Mouse (Mus musculus) midbrain, postnatal 0 days (tissue): ENCODE measurements around the gene Tunar. TPM values are rescaled to one million over a fixed set of nuclear protein-coding genes. Genes with fewer than 3 reads are reported as not detected.

Source experiments
- ATAC-seq: fragments of 200-750 bp; cut with Nextera tagmentation; 2 replicates; pipeline ENCODE4 v1.8.0; 2017; ENCODE audit warnings: moderate number of reproducible peaks, mild to moderate bottlenecking, moderate TSS enrichment, moderate library complexity; ENCODE audit not compliant: low FRiP score
- DNase-seq: peaks from one replicate; pipeline ENCODE4 v3.0.0-alpha.2; 2015; ENCODE audit warnings: low spot score
- H3K27ac ChIP-seq: fragments of 300-500 bp; sonication (generic); 2 replicates; pipeline ENCODE4 v1.5.1; 2014; ENCODE audit warnings: low read depth, mild to moderate bottlenecking, low read length, mixed read lengths
- H3K27me3 ChIP-seq: fragments of 300-500 bp; sonication (generic); 2 replicates; pipeline ENCODE4 v1.6.1; 2014; ENCODE audit warnings: low read length, control low read depth, mixed read lengths; ENCODE audit not compliant: insufficient read depth
- H3K36me3 ChIP-seq: fragments of 300-500 bp; sonication (generic); 2 replicates; pipeline ENCODE4 v1.6.1; 2014; ENCODE audit warnings: low read length, control low read depth, mixed read lengths; ENCODE audit not compliant: insufficient read depth
- H3K4me1 ChIP-seq: fragments of 300-500 bp; sonication (generic); 2 replicates; pipeline ENCODE4 v1.6.1; 2014; ENCODE audit warnings: mild to moderate bottlenecking, control low read depth, antibody characterized with exemption, low read length, mixed read lengths; ENCODE audit not compliant: insufficient read depth
- H3K4me2 ChIP-seq: fragments of 300-500 bp; sonication (generic); 2 replicates; pipeline ENCODE4 v1.6.1; 2014; ENCODE audit warnings: low read depth, mild to moderate bottlenecking, low read length, mixed read lengths; ENCODE audit not compliant: poor library complexity, severe bottlenecking
- H3K4me3 ChIP-seq: fragments of 300-500 bp; sonication (generic); 2 replicates; pipeline ENCODE4 v1.5.1; 2014; ENCODE audit warnings: low read depth, mild to moderate bottlenecking, low read length, moderate library complexity
- H3K9ac ChIP-seq: fragments of 300-500 bp; sonication (generic); replicated peaks from 2 replicates; pipeline ENCODE4 v1.6.1; 2014; ENCODE audit warnings: mild to moderate bottlenecking, low read length, moderate library complexity, mixed read lengths; ENCODE audit not compliant: poor library complexity, severe bottlenecking
- H3K9me3 ChIP-seq: fragments of 300-500 bp; sonication (generic); 2 replicates; pipeline ENCODE4 v1.6.1; 2016; ENCODE audit warnings: low read length, control low read depth
- CTCF ChIP-seq: IDR thresholded peaks from 2 replicates; pipeline ENCODE4 v1.5.1; 2016; ENCODE audit warnings: antibody characterized with exemption, mild to moderate bottlenecking
- WGBS: fragments of 180-500 bp; shearing (Covaris S2); extraction: QIAGEN DNeasy Blood & Tissue Kit; methylation state at CpG from one replicate; pipeline ENCODE4 v1.1.7; 2014; 5-methylcytosine and 5-hydroxymethylcytosine counted together
- polyA plus RNA-seq: library from polyadenylated mRNA; unstranded; fragments of >200 nt; fragmentation: Nextera tagmentation; extraction: Ambion mirVana; gene quantifications from 2 replicates; pipeline ENCODE4 v1.2.1, GENCODE M21; 2015
- total RNA-seq: library from RNA; depleted of rRNA; stranded (reverse); fragments of >200 nt; gene quantifications from 2 replicates; pipeline ENCODE4 v1.2.3, GENCODE M21; 2014

The Tunar gene
- total and polyA plus RNA-seq, 2 experiments from 2014 or later: 22.7 to 34.7 TPM

GRCm38 (mm10) chr12:105336094-105336420 lies 2.4 kb downstream of the Tunar start:
- H3K36me3 ChIP-seq: no peaks in the 10 kb centered on the region
- H3K27ac ChIP-seq: peak overlapping the region; percentile 76
- TF ChIP-seq CTCF: peak; percentile 7; the same call in 1 of the 2 replicates
- peaks cover 15% of the 10 kb centered on the region; the same call in 1 of the 2 replicates for H3K4me1 ChIP-seq
- no peaks in the 10 kb centered on the region for H3K9me3 ChIP-seq
- peak overlapping the region; percentile 74 for H3K9ac ChIP-seq
- peak overlapping the region; percentile 82 for H3K4me3 ChIP-seq
- WGBS: 7% methylated on average over 8 of the region's 8 CpGs
- peak overlapping the region; percentile 82 for H3K4me2 ChIP-seq
- no peaks in the 10 kb centered on the region for H3K27me3 ChIP-seq
- ATAC-seq (no peak; the same call in none of the 2 replicates), DNase-seq (no peak)

GRCm38 (mm10) chr12:105336421-105337289 lies 3.0 kb downstream of the Tunar start:
- Histone ChIP-seq H3K27me3 (no peaks in the 10 kb centered on the region), H3K4me1 (peaks cover 17% of the 10 kb centered on the region; the same call in 1 of the 2 replicates), H3K36me3 (no peaks in the 10 kb centered on the region), H3K4me3 (peak overlapping the region; percentile 82), H3K9me3 (no peaks in the 10 kb centered on the region), H3K27ac (peak overlapping the region; percentile 76), H3K9ac (peak overlapping the region; percentile 74), H3K4me2 (peak overlapping the region; percentile 82)
- DNase-seq (peak; percentile 89), ATAC-seq (peak; percentile 92)
- under 1% methylated on average over 64 of the region's 77 CpGs for WGBS
- TF ChIP-seq CTCF: no peak

- H3K27me3 ChIP-seq: no peaks in the 10 kb centered on the region
- H3K36me3 ChIP-seq: no peaks in the 10 kb centered on the region
- H3K4me2 ChIP-seq: peak overlapping the region; percentile 82
- peaks cover 17% of the 10 kb centered on the region; the same call in 1 of the 2 replicates for H3K4me1 ChIP-seq
- H3K27ac ChIP-seq: peak overlapping the region; percentile 76
- peak overlapping the region; percentile 74 for H3K9ac ChIP-seq
- DNase-seq (no peak), ATAC-seq (peak; percentile 24)
- H3K9me3 ChIP-seq: no peaks in the 10 kb centered on the region
- H3K4me3 ChIP-seq: peak overlapping the region; percentile 82
- WGBS: 3% methylated on average over 30 of the region's 31 CpGs
- no peak for TF ChIP-seq CTCF
Measured at GRCm38 (mm10) chr12:105337290-105338005, 3.8 kb downstream of the Tunar start.

GRCm38 (mm10) chr12:105338256-105338977 lies 4.7 kb downstream of the Tunar start:
- H3K9ac ChIP-seq: 0 out of 2 replicates have a peak overlapping the region, but pooled peaks have one; percentile 29
- DNase-seq (no peak), ATAC-seq (no peak)
- TF ChIP-seq CTCF: peak; percentile 36
- peak overlapping the region; percentile 82 for H3K4me2 ChIP-seq
- no peak overlapping the region for H3K27ac ChIP-seq
- H3K27me3 ChIP-seq: no peaks in the 10 kb centered on the region
- peaks cover 17% of the 10 kb centered on the region; the same call in 1 of the 2 replicates for H3K4me1 ChIP-seq
- H3K4me3 ChIP-seq: peak overlapping the region; percentile 82
- H3K36me3 ChIP-seq: no peaks in the 10 kb centered on the region
- 77% methylated on average over 11 of the region's 11 CpGs for WGBS
- no peaks in the 10 kb centered on the region for H3K9me3 ChIP-seq

- Histone ChIP-seq H3K27ac (no peak overlapping the region), H3K9ac (no peak overlapping the region), H3K4me1 (peaks cover 15% of the 10 kb centered on the region; the same call in 1 of the 2 replicates), H3K4me2 (no peak overlapping the region), H3K9me3 (no peaks in the 10 kb centered on the region), H3K27me3 (no peaks in the 10 kb centered on the region), H3K4me3 (no peak overlapping the region), H3K36me3 (no peaks in the 10 kb centered on the region)
- no peak for DNase-seq
- no peak for TF ChIP-seq CTCF
- WGBS: 29% methylated on average over 9 of the region's 9 CpGs
- ATAC-seq: no peak
Measured at GRCm38 (mm10) chr12:105341523-105341922, 7.9 kb downstream of the Tunar start.
